Mouse (Mus musculus) olfactory bulb, adult 2 months (tissue): ENCODE measurements around the gene Cntnap2.

Experiments used
- CTCF ChIP-seq: fragments of 200-500 bp; IDR thresholded peaks from 2 replicates; pipeline ENCODE4 v1.5.1; 2012; ENCODE audit warnings: low read depth, mild to moderate bottlenecking, low read length, moderate library complexity; ENCODE audit not compliant: insufficient read depth
- POLR2A ChIP-seq: fragments of 200-500 bp; IDR thresholded peaks from 2 replicates; pipeline ENCODE4 v1.6.1; 2012; ENCODE audit warnings: mild to moderate bottlenecking, low read depth, low read length, moderate library complexity; ENCODE audit not compliant: insufficient read depth

- no peak for TF ChIP-seq POLR2A
- TF ChIP-seq CTCF = no peak
Measured at GRCm38 (mm10) chr6:46484392-46484791, 1425.2 kb downstream of the Cntnap2 start.
